Mouse (Mus musculus): ENCODE results near the gene Zbtb7a.
"Not testable (repeated sequence)": the region's sequence is repeated elsewhere in the genome, so short reads cannot be mapped to it uniquely, and the experiment has no call there.

Zbtb7a gene

DNA sequence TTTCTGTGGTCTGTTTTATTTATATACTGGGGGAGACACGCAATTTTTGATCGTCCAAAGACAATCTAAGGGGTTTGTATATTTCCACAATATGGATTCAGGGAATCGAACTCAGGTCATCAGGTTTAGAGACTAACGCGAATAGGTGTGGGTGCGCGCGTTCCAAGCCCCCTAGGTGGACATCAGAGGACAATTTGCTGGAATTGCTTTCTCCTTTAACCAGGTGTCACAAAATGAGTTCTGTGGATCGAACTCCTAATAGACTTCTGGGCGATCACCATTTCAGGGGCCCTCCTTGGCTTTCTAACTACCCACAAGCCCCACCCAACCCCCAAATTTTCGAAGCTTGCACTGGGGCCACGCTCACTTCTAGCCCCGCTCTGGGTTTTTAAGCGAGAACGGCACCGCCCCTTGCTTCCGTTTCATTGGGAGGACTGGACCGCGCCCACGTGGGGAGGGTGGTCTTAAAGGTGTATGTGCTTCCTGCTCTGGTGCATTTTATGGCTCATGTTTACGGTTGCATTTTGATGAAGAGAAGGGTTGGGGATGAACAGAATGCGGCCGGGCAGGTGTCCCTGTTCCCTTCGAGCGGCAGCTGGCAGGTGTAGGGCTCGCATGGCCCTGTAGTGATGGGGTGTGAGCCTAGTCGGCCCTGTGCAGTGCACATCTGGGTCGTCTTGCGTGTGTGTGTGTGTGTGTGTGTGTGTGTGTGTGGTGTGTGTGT is 33.7 kb downstream of the Zbtb7a start:
- DNase-seq (ENCODE audit: low spot score): no peak

DNA sequence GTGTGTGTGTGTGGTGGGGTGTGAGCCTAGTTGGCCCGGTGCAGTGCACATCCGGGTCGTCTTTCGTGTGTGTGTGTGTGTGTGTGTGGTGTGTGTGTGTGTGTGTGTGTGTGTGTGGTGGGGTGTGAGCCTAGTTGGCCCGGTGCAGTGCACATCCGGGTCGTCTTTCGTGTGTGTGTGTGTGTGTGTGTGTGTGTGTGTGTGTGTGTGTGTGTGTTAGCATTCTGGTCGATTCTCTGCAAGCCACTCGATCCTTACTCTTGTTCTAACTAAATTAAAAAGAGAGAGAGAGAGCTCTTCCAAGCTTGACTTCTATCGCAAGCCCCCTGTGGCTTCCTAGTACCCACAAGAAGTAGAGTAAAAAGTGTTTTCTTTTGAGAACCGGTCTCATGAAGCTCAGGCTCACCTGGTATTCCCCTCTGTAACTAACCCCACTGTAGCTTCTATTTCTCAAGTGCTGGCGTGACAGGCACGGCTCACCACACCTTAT is 34.4 kb downstream of the Zbtb7a start:
- not testable (repeated sequence) for DNase-seq (ENCODE audit: low spot score)

DNA sequence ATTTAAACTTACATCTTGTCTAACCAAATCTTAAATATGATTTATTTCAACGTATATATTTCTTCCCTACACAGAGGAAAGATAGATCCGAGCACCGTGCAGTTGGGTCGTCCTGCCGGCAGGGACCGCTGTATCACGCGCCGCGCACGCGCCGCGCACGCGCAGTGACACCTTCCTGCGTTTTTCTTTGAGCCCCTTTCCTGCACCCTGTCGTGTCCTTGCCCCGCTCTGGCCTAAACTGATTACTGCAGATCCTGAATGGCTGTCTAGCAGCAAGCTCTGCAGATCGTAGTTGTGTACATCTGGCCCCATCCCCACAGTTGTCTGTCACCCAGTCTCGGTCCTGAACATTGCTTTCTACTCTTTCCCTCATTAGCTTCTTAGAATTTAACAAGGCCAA is 38.1 kb downstream of the Zbtb7a start:
- no peak for DNase-seq (ENCODE audit: low spot score)

DNA sequence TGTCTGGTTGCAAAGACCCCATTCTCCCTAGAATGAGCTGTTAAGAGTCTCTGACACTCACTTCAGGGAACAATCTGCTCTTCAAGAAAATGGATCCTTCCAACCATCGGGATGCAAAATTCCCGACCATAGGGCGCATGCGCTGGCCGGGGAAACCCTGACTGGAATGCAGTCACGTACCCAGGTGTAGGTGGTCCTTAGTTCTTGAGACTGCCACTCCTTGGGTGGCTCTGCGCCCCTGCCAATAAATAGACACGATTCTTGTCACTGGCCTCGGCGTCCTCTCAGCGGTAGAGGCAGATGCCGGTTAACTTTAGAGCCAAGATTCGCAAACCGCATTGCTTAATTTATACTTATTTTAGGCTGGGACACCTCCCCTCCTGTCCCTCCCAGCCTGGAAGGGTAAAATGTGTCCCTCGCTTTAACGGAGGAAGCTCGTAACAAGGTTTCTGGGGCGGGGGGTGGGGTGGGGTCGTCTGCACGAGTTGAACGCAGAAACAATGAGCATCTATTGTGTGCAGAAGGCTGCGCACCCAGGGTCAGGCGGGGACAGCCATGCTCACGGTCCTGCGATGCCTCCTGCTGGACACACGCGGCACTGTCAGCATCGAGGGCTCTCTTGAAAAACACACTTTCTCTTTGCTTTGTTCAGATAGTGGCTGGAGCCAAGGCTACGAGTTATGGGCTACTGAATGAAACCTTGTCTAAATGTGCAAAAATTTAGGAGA is 39.8 kb downstream of the Zbtb7a start:
- DNase-seq (ENCODE audit: low spot score): peak; percentile 80

DNA sequence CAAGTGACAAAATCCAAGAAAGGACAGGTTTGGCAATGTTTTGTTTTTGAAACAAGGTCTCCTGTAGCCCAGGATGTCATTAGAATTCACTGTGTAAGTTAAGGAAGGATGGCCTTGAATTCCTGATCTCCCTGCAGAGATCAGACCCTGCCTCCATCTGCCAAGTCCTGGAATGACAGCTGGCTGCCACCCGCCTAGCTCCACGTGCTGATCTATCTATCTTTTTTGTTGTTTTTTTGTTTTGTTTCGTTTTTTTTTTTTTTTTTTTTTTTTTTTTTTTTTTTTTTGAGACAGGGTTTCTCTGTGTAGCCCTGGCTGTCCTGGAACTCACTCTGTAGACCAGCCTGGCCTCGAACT is 40.3 kb downstream of the Zbtb7a start:
- not testable (repeated sequence) for DNase-seq (ENCODE audit: low spot score)

DNA sequence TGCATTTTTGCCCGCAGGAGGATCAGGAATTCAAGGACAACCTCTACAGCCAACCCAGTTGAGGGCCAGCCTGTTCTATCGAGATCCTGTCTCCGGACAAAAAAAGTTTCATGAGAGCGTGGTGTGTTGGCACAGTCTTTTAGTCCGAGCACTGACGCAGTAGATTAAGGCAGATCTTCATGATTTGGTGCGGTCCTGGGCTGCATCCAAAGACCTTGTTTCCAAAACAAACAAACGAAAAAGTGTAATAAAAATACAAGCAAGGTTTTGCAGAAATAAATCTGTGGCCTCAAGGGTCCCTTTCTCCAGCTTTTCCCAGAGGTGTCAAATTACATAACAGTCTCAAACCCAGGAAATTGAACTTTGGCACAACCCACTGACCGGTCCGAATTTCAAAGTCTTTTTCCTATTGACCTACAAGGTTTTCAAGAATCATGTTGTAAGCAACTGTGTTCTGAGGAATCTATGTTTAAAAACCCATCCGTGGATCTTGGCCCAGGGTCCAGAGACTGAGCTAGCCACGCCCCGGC is 41.0 kb downstream of the Zbtb7a start:
- no peak for DNase-seq (ENCODE audit: low spot score)

DNA sequence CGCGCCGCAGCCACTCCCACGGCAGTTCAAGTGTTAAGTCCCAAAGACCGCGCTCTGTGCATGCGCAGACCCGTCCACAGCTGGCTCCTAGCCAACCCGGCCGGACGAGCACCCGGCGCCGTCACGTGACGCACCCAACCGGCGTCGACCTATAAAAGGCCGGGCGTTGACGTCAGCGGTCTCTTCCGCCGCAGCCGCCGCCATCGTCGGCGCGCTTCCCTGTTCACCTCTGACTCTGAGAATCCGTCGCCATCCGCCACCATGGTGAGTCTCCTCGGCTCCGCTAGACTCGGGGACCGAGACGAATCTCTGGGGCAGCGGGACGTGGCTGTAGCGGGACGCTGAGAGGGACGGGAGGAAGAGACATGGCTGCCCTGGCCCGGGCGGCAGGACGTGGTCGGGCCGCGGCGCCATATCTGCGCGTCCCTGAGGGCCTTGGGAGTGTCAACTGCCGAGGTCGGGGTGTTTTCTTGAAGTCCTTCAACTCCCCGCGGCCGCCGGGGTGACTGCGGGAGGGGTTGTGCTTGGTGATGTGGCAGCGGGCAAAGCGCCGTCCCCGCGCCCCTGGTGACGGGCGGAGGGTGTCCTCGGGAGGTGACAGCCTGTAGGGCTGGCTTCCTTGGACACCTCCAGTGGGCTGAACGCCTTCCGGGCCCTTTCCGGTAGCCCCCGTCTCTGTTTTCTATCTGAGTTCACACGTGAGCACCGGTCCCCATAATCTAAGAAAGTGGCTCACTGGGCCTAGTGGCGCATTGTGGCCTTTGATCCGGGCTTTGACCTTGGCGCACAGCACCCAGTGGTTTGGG is 41.6 kb downstream of the Zbtb7a start, which contains the start of gene Eef2:
TSS of gene Eef2 (plus strand) at position 166 of the 806 bp plus-strand sequence.
- peak; percentile 95 for DNase-seq (ENCODE audit: low spot score)

DNA sequence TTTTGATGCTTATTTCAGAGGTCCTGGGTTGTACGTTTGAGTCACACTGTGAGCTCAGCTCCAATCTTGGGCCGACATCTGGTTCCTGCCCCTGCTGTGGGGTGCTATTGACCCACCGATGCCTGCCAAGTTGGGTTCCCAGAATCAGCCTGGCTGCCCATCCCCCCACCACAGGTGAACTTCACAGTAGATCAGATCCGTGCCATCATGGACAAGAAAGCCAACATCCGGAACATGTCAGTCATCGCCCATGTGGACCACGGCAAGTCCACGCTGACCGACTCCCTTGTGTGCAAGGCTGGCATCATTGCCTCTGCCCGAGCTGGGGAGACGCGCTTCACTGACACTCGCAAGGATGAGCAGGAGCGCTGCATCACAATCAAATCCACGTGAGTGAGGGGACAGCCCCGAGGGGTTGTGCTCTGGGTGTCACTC is 42.5 kb downstream of the Zbtb7a start:
- DNase-seq (ENCODE audit: low spot score): no peak

DNA sequence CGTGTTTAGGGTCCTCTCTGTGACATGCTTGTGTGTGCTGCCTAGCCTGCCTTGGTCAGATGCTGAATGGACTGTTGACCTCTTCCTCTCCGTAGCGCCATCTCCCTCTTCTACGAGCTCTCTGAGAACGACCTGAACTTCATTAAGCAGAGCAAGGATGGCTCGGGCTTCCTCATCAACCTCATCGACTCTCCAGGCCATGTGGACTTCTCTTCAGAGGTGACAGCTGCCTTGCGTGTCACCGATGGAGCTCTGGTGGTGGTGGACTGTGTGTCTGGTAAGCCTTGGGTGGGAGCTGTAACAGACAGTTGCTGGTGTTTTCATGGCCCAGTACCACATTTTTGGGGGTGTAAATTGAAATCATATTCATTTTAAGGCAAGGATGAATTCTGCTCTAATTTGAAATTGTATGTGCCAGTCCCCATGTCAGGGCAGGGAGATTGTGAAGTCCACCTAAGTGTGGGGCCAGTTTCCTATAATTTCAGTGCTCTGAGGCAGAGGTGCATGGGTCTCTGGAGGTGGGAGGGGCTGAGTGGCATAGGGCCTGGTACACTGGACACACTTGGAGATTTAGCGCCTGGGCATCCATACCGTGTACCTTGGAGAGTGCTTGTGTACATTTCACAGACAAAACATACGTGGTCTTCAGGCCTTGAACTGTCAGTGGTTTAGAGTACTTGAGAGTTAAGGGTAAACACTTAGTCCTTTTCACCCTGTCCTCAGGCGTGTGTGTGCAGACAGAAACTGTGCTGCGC is 43.1 kb downstream of the Zbtb7a start:
- no peak for DNase-seq (ENCODE audit: low spot score)

DNA sequence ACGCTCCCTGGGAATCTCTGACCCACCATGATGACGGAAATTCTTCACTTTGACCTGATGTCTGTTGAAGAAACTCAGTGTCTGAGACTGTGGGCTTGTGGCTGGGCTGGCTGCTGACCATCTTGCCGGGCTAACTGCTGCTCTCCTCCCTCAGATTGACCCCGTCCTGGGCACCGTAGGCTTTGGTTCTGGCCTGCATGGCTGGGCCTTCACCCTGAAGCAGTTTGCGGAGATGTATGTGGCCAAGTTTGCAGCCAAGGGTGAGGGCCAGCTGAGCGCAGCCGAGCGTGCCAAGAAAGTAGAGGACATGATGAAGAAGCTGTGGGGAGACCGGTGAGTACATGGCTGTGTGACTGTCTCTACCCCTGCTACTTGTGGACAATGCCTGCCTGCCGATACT is 43.9 kb downstream of the Zbtb7a start:
- DNase-seq (ENCODE audit: low spot score): no peak

DNA sequence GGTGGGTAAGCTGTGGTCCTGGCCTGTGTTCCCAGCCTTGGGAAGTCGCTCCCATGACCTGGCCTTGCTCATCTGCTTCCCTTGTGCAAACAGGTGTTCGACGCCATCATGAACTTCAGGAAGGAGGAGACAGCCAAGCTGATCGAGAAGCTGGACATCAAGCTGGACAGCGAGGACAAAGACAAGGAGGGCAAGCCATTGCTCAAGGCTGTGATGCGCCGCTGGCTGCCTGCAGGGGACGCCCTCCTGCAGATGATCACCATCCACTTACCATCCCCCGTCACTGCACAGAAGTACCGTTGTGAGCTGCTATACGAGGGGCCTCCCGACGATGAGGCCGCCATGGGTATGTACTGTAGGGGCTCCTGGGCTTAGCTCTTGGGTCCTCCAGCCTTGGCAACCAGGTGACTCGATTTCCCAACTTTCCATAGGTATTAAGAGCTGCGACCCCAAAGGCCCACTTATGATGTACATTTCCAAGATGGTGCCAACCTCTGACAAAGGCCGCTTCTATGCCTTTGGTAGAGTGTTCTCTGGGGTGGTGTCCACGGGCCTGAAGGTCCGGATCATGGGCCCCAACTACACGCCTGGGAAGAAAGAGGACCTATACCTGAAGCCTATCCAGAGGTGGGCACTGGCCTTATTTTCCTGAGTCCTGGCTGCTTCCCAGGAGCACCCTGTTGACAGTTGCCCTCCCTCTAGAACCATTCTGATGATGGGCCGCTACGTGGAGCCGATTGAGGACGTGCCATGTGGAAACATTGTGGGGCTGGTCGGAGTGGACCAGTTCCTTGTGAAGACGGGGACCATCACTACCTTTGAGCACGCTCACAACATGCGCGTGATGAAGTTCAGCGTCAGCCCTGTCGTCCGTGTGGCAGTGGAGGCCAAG is 44.7 kb downstream of the Zbtb7a start:
- DNase-seq (ENCODE audit: low spot score): no peak

DNA sequence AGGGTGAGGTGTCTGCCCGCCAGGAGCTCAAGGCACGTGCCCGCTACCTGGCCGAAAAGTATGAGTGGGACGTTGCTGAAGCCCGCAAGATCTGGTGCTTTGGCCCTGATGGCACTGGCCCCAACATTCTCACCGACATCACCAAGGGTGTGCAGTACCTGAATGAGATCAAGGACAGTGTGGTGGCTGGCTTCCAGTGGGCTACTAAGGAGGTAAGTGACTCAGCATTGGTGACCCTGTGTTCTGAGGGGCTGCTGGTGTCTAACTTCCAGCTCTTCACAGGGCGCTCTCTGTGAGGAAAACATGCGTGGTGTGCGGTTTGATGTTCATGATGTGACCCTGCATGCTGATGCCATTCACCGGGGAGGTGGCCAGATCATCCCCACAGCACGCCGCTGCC is 45.9 kb downstream of the Zbtb7a start:
- DNase-seq (ENCODE audit: low spot score): no peak

DNA sequence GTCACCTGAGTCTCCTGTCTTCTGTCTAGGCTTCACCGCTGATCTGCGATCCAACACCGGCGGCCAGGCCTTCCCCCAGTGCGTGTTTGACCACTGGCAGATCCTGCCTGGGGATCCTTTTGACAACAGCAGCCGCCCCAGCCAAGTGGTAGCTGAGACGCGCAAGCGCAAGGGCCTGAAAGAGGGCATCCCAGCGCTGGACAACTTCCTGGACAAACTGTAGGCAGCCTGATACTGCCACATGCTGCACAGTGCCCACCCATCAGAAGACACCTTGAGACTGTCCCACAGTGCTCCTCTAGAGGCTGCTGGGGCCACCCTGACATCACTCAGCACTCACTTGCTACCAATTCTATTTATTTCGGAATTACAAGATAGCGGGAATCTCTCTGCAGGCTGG is 46.8 kb downstream of the Zbtb7a start:
- DNase-seq (ENCODE audit: low spot score): not testable (repeated sequence)

DNA sequence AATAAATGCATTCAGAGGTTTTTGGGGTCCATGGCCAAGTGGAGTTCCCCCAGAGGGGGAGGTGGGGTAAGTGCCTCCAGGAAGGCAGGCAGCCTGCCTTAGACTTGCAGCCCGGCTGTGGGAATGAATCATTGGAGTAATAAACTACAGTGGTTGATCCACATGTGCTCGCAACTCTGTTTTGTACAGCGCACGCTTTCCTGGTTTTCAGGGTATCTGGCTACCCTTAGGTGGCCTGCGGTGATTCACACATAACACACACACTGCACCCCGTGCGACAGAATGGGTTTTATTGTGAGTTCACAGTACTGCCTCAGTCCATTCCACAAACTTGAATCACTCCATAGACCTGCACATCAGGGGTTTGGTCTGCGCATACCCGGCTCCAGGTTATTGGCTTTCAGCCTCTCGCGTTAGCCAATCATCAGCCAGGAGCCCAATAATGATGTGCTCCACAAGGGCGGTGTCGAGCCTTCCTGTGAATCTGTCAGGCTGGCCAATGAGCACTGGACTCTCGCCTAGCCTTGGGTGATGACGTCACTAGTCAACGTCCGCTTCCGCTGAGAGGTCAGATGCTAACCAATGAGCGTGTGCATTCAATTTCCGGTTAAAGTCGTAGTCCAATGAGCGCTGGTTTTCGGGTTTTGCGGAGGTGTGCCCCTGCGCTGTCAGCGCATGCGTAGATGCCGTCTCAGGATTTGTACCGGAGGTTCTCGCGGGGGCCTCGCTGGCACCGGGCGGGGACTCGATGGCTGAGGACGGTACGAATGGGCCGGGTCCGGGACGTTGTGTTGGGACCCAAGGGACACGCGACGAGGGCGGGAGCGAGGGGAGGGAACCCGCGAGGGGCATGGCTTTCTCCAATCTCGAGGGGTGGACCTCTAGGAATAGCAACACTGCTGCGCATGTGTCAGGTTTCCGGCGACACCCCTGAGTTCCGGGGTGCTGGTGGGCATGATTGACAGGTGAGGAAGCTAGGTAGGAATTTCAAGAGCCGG is 47.6 kb downstream of the Zbtb7a start, which contains the start of gene Dapk3:
TSS of gene Dapk3 (plus strand) at position 670 of the 998 bp plus-strand sequence.
- DNase-seq (ENCODE audit: low spot score): peak; percentile 97

DNA sequence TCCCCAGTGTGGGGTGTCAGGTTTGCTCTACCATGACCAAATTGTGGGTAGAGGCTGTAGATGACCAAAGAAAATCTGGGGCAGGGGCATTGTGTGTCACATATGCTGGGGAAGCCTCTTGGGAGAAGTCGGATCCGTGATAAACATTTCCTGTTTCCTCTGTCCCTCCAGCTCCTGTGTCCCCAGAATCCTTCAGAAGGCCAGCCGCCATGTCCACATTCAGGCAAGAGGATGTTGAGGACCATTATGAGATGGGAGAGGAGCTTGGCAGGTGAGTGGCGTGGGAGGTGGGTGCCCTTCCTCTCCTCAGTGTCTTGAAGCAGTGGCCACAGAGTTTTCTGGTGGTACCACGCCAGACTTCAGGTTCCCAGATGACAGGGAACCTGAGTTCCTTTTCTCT is 48.8 kb downstream of the Zbtb7a start, which contains the start of gene 4930442H23Rik:
TSS of gene 4930442H23Rik (minus strand) at position 45 of the 400 bp plus-strand sequence.
- DNase-seq (ENCODE audit: low spot score): no peak

DNA sequence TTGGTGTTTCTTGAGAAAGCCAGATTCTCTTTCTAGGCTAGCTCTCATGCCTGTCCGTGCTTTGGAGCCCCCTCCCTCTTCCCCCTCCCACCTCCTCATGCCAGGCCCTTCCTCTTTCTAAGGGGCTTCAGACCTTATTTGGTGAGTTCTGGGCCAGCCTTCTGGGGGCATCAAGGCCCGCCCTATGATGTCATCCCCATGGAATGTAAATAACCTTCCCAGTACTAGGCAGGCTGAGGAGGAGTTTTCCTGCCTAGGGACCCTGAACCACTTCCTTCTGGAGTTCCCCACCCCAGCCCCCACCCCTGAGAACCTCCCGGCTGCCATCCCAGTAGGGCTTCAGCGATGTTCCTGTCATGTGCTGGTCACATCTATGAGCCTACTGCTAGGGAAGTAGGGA is 49.7 kb downstream of the Zbtb7a start:
- DNase-seq (ENCODE audit: low spot score): no peak

DNA sequence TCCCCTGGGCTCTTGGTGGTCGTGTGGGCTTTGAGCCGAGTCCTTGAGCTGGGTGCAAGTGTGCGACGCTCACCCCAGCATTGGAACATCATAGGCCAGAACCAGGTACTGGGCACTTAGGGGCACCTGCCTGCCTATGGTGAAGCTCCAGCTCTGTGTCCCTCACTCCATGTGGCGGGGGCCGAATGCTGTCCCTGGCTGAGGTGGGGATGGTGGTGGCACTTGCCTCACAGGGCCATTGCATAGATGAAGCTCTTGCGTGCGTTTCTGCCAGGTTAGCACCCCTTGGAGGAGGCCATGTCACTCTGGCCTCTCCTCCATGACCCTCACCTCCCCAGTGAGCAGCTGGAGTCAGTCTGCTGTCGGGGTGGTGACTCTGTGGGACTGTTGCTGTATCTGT is 52.1 kb downstream of the Zbtb7a start:
- no peak for DNase-seq (ENCODE audit: low spot score)

DNA sequence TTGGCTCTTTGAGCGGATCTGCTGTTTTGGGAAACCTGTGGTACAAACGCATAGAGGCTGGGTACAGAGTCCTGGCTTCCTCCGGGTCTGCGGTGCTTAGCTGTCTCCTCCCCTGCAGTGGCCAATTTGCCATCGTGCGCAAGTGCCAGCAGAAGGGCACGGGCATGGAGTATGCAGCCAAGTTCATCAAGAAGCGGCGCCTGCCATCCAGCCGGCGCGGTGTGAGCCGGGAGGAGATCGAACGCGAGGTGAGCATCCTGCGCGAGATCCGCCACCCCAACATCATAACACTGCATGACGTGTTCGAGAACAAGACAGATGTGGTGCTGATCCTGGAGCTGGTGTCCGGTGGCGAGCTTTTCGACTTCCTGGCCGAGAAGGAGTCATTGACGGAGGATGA is 54.8 kb downstream of the Zbtb7a start:
- no peak for DNase-seq (ENCODE audit: low spot score)

All from layer of hippocampus, adult 9-10 months (tissue).